34 mouse cellular contexts compared by ENCODE assay signal in genomic region chr11:66260205-66260604, GRCm38 (mm10).
"Had no signal": no experiment of that assay in that cellular context is flagged by ENCODE, and none has a peak within 500 bp of the region (broad histone marks: within the 10 kb centered on the region; RNA-seq: fewer than 3 reads in every experiment).

No protein-coding gene starts in this region.

- H3K36me3 ChIP-seq: heart, embryonic 12.5 days; heart, embryonic 13.5 days; heart, embryonic 15.5 days; hindbrain, embryonic 10.5 days; hindbrain, embryonic 13.5 days; hindbrain, embryonic 15.5 days; intestine, embryonic 15.5 days; kidney, embryonic 15.5 days had no signal

- ATAC-seq: hindbrain, embryonic 16.5 days; hindbrain, postnatal 0 days; inflammation-experienced regulatory T-cells, adult 6 months; intestine, embryonic 15.5 days; intestine, embryonic 16.5 days; intestine, postnatal 0 days had no signal

- H3K27me3 ChIP-seq: heart, embryonic 12.5 days; heart, embryonic 13.5 days; heart, embryonic 15.5 days; hindbrain, embryonic 13.5 days; hindbrain, embryonic 15.5 days; intestine, embryonic 15.5 days; kidney, embryonic 15.5 days had no signal

- H3K9ac ChIP-seq: heart, embryonic 12.5 days; heart, embryonic 13.5 days; heart, embryonic 15.5 days; hindbrain, embryonic 13.5 days; hindbrain, embryonic 14.5 days; hindbrain, embryonic 15.5 days; intestine, embryonic 15.5 days; kidney, embryonic 15.5 days had no signal

- H3K4me1 ChIP-seq: heart, embryonic 12.5 days; heart, embryonic 13.5 days; heart, embryonic 15.5 days; hindbrain, embryonic 10.5 days; hindbrain, embryonic 13.5 days; hindbrain, embryonic 15.5 days; intestine, embryonic 15.5 days; kidney, embryonic 15.5 days had no signal

- H3K4me3 ChIP-seq: heart, embryonic 12.5 days; heart, embryonic 13.5 days; heart, embryonic 15.5 days; hindbrain, embryonic 10.5 days; hindbrain, embryonic 13.5 days; hindbrain, embryonic 15.5 days; intestine, embryonic 15.5 days; kidney, embryonic 15.5 days; layer of hippocampus, adult 2 months; left cerebral cortex, adult 2 months had no signal

- H3K27ac ChIP-seq: heart, embryonic 13.5 days; heart, embryonic 15.5 days; hindbrain, embryonic 10.5 days; hindbrain, embryonic 13.5 days; hindbrain, embryonic 14.5 days; hindbrain, embryonic 15.5 days; hindbrain, postnatal 0 days; intestine, embryonic 15.5 days; kidney, embryonic 15.5 days; kidney, postnatal 0 days; layer of hippocampus, adult 2 months; left cerebral cortex, adult 2 months had no signal

- DNase-seq: heart, postnatal 10 days; heart, postnatal 14 days; heart, postnatal 36 days; heart, postnatal 4 days; kidney, adult 11 months; kidney, adult 18-20 months; kidney, adult 2 months; kidney, adult 8-10 months; kidney, adult 9 months; kidney, postnatal 10 days; kidney, postnatal 14 days; kidney, postnatal 25 days; kidney, postnatal 36 days; kidney, postnatal 4 days; layer of hippocampus, adult 9-11 months; layer of hippocampus, postnatal 36 days had no signal

- H3K9me3 ChIP-seq: heart, embryonic 12.5 days; heart, embryonic 13.5 days; heart, embryonic 15.5 days; hindbrain, embryonic 10.5 days; hindbrain, embryonic 13.5 days; hindbrain, embryonic 15.5 days; intestine, embryonic 15.5 days; kidney, embryonic 15.5 days had no signal

- H3K4me2 ChIP-seq: heart, embryonic 11.5 days; heart, embryonic 12.5 days; heart, embryonic 13.5 days; heart, embryonic 15.5 days; hindbrain, embryonic 13.5 days; hindbrain, embryonic 14.5 days; hindbrain, embryonic 15.5 days; intestine, embryonic 15.5 days; kidney, embryonic 15.5 days had no signal
